Mouse (Mus musculus): ENCODE data around the gene Sult2b1.

DNA sequence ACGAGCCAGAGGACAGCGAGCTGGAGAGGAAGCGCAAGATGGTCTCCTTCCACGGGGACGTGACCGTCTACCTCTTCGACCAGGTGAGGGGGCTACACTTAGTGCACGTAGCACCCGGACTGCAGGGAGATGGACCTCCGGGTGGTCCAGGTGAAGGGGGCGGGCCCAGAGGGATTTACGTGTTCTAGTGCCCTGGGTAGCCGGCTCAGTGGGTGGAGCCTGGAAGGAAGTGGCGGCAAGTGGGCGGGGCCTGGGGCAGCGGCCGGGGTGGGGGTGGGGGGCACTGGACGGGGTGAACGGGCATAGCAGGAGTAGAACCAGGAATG is 14.0 kb upstream of the Sult2b1 start:
- TF ChIP-seq CTCF (conservative IDR thresholded peaks at IDR 0.05; ENCODE audit: low read length): no peak
- no peak for TF ChIP-seq POU5F1 (IDR thresholded peaks at IDR 0.05; ENCODE audit: borderline replicate concordance, low read length)

Data from E14TG2a.4 (cell line).